Mouse (Mus musculus) neutrophil, adult 59 days (primary cell): Measurements from ENCODE around the gene Gm10477. TPM values are rescaled to one million over a fixed set of nuclear protein-coding genes. Genes with fewer than 3 reads are reported as not detected.

Experiments
- total RNA-seq, 2 experiments: library from RNA; stranded (reverse); gene quantifications; 1 replicate in 1 of 2; 2 replicates in 1 of 2; pipeline ENCODE4 v1.2.4; 2023

Gm10477 gene
- not detected for total RNA-seq

DNA sequence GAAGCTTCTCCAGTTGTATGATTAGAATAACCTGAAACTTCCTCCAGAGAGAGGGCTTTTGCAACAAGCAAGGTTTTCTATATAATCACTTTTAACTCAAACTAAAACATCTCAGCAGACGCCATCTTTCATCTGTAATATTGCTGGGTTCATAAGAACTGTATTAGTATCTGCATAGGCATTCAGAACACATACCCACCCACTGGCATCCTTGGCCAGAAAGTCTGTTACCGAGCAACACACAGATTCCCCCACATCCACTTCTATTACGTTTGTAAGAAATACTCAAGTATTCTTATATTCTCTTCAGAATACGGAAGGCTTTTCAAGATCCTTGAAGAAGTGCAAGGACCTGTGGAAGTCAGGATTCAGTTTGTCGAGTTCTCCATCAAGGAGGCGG, at the start of gene Gm10477:
Gene Gm10477 (plus strand): TSS at position 301 of the 400 bp plus-strand sequence.

DNA sequence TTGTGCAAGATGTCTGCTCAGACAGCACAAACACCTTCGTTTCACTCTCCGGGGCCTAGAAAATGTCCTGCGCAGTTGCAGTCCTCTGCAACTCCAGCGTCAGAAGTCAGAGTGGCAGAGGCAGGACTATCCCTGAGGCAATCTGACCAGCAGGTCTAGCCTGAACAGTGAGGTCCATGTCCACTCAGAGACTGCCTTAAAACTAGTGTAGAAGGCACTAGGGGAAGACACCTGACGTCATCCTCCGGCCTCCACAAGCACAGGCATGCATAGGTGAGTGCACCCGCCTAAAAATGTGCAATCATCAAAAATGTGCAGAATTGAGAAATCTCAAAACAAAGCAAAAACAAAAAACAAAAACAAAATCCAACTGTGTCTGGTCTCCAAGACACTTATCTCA, 25.0 kb downstream of the Gm10477 start, which contains the start of gene Gm648:
Gene Gm648 (minus strand): TSS at position 101 of the 400 bp plus-strand sequence.

Other genes with a start within 250 kb of the Gm10477 start
- under 1 TPM; 0.20 to 0.49 TPM for gene Zfp449, start 178.3 kb upstream of the Gm10477 start, total RNA-seq
- gene Smim10l2a, start 150.2 kb upstream of the Gm10477 start, total RNA-seq, result not detected
- not detected for gene Gm2174, start 76.8 kb upstream of the Gm10477 start, total RNA-seq
- 100 to 1,000 TPM in 1 of 2 experiments, 10 to 100 TPM in 1; 88.6 to 116 TPM for gene Ints6l, start 69.9 kb upstream of the Gm10477 start, total RNA-seq
- gene Gm648, start 24.9 kb downstream of the Gm10477 start, total RNA-seq, result not detected
- gene Mmgt1, start 73.3 kb downstream of the Gm10477 start, total RNA-seq, result 10 to 100 TPM; 10.1 to 11.4 TPM
- gene Slc9a6, start 85.0 kb downstream of the Gm10477 start, total RNA-seq, result 10 to 100 TPM in 1 of 2 experiments, 1 to 10 TPM in 1; 7.9 to 16.7 TPM
- under 1 TPM; 0.29 to 0.77 TPM for gene Fhl1, start 207.0 kb downstream of the Gm10477 start, total RNA-seq